8 mouse cellular contexts compared by ENCODE assay signal in the genomic region with DNA sequence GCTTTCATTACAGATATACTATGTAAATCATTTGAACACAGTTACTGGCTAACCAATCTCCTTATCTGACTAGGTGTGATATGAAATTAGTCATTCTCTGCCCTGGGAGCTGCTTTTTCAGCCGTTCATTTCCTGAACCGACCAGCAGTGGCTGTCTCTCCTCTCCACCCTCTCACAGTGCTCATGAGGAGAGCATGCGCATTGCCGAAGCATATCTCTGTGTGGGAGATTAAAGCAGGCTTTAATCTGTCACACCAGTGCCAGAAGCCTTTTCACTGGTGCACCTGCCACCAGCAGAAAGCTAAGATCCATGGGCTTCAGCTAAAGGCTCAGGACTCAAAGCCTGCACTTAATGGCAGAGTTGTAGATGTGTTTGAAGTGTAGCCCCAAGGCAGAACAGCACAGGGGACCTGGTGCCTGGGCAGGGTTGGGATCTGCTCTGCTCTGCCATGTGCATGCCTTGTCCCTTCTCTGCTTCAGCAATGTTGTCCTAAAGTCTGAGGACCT. TPM values are rescaled to one million over a fixed set of nuclear protein-coding genes. Genes with fewer than 3 reads are reported as not detected.
DNase-seq lines count a peak whose midpoint lies in the region; ATAC-seq lines count a peak whose summit lies in the region.

No protein-coding gene starts in this region.

- WGBS in kidney, embryonic 15.5 days: 71% methylated on average over 4 of the region's 4 CpGs
- WGBS in embryonic facial prominence, embryonic 14.5 days: 67% methylated on average over 4 of the region's 4 CpGs
- WGBS in midbrain, embryonic 16.5 days: 24% methylated on average over 4 of the region's 4 CpGs

- no peak overlapping the region for H3K9ac ChIP-seq in kidney, embryonic 15.5 days
- H3K9ac ChIP-seq in embryonic facial prominence, embryonic 14.5 days (ENCODE audit: low read depth, low read length): no peak overlapping the region
- peak overlapping the region; percentile 6; the same call in 1 of the 2 replicates for H3K9ac ChIP-seq in midbrain, embryonic 16.5 days (ENCODE audit: low read depth, low read length)

- peaks cover 34% of the 10 kb centered on the region for H3K4me1 ChIP-seq in kidney, embryonic 15.5 days
- peaks cover 14% of the 10 kb centered on the region; the same call in 1 of the 2 replicates for H3K4me1 ChIP-seq in embryonic facial prominence, embryonic 14.5 days (ENCODE audit: control insufficient read depth, insufficient read depth, low read length)
- peaks cover 33% of the 10 kb centered on the region for H3K4me1 ChIP-seq in midbrain, embryonic 16.5 days (ENCODE audit: control insufficient read depth, insufficient read depth, low read length)

- DNase-seq in kidney, adult 18-20 months: no peak
- peak; percentile 41 for DNase-seq in MEL-GATA-1-ER (ENCODE audit: extremely low read depth, low read depth)
- DNase-seq in embryonic facial prominence, embryonic 14.5 days (ENCODE audit: low spot score): no peak
- no peak for DNase-seq in adrenal gland, adult 18-20 months (ENCODE audit: low spot score in 2 of 2)
- no peak for DNase-seq in B cell, adult 2 months
- DNase-seq in c-Kit-positive CD71-positive TER-119-positive erythroid progenitor cells, embryonic 14.5 days (ENCODE audit: low spot score): no peak

- no peaks in the 10 kb centered on the region for H3K9me3 ChIP-seq in kidney, embryonic 15.5 days (replicated peaks)
- no peaks in the 10 kb centered on the region for H3K9me3 ChIP-seq in embryonic facial prominence, embryonic 14.5 days (ENCODE audit: control insufficient read depth, low read length)
- no peaks in the 10 kb centered on the region for H3K9me3 ChIP-seq in midbrain, embryonic 16.5 days (replicated peaks; ENCODE audit: control insufficient read depth, low read length, poor library complexity, severe bottlenecking)

- no peaks in the 10 kb centered on the region for H3K27me3 ChIP-seq in kidney, embryonic 15.5 days
- H3K27me3 ChIP-seq in embryonic facial prominence, embryonic 14.5 days (replicated peaks; ENCODE audit: control insufficient read depth, insufficient read depth, low read length): no peaks in the 10 kb centered on the region
- no peaks in the 10 kb centered on the region for H3K27me3 ChIP-seq in midbrain, embryonic 16.5 days (ENCODE audit: control insufficient read depth, insufficient read depth, low read depth, low read length)

- peak overlapping the region; percentile 61 for H3K27ac ChIP-seq in kidney, embryonic 15.5 days
- no peak overlapping the region for H3K27ac ChIP-seq in embryonic facial prominence, embryonic 14.5 days (replicated peaks; ENCODE audit: low read depth, low read length)
- peak overlapping the region; percentile 44 for H3K27ac ChIP-seq in midbrain, embryonic 16.5 days (ENCODE audit: low read length)

- 0 out of 2 replicates have a peak, but pooled peaks have one; percentile 13 for ATAC-seq in kidney, embryonic 15.5 days (replicated peaks; ENCODE audit: low FRiP score)
- ATAC-seq in embryonic facial prominence, embryonic 14.5 days (ENCODE audit: low read depth): peak; percentile 14; the same call in 1 of the 2 replicates
- peak; percentile 76 for ATAC-seq in midbrain, embryonic 16.5 days

- no peak overlapping the region for H3K4me2 ChIP-seq in kidney, embryonic 15.5 days
- no peak overlapping the region for H3K4me2 ChIP-seq in embryonic facial prominence, embryonic 14.5 days (ENCODE audit: low read depth, low read length)
- no peak overlapping the region for H3K4me2 ChIP-seq in midbrain, embryonic 16.5 days (ENCODE audit: low read length)

- H3K36me3 ChIP-seq in kidney, embryonic 15.5 days: peaks cover 70% of the 10 kb centered on the region
- H3K36me3 ChIP-seq in embryonic facial prominence, embryonic 14.5 days (ENCODE audit: control insufficient read depth, insufficient read depth, low read length): peaks cover 30% of the 10 kb centered on the region
- H3K36me3 ChIP-seq in midbrain, embryonic 16.5 days (ENCODE audit: control insufficient read depth, insufficient read depth, low read length): no peaks in the 10 kb centered on the region

- H3K4me3 ChIP-seq in kidney, embryonic 15.5 days (replicated peaks): no peak overlapping the region
- H3K4me3 ChIP-seq in embryonic facial prominence, embryonic 14.5 days (ENCODE audit: low read depth, low read length): no peak overlapping the region
- no peak overlapping the region for H3K4me3 ChIP-seq in midbrain, embryonic 16.5 days (ENCODE audit: low read depth, low read length)

RNA-seq across cellular contexts. Expression of gene BC034090, which starts 42.8 kb away (rescaled TPM):
- 7.0 and 7.2 TPM in 2 replicates for polyA plus RNA-seq in kidney, embryonic 15.5 days (2015; fragmentation: Nextera tagmentation; extraction: Ambion mirVana)
- 4.6 and 4.8 TPM in 2 replicates for polyA plus RNA-seq in embryonic facial prominence, embryonic 14.5 days (2014; fragmentation: Nextera tagmentation; extraction: Ambion mirVana)
- 2.8 and 5.5 TPM in 2 replicates for polyA plus RNA-seq in midbrain, embryonic 16.5 days (2015; fragmentation: Nextera tagmentation; extraction: Ambion mirVana)
- total RNA-seq in adrenal gland, adult 18-20 months (2021): 10 to 100 TPM; 23.9 to 33.3 TPM

RNA-seq across cellular contexts. Expression of gene Stx6, which starts 42.9 kb away (rescaled TPM):
- 65.5 and 82.4 TPM in 2 replicates for polyA plus RNA-seq in kidney, embryonic 15.5 days (2015; fragmentation: Nextera tagmentation; extraction: Ambion mirVana)
- 69.7 and 74.6 TPM in 2 replicates for polyA plus RNA-seq in embryonic facial prominence, embryonic 14.5 days (2014; fragmentation: Nextera tagmentation; extraction: Ambion mirVana)
- 94.0 and 111 TPM in 2 replicates for polyA plus RNA-seq in midbrain, embryonic 16.5 days (2015; fragmentation: Nextera tagmentation; extraction: Ambion mirVana)
- 10 to 100 TPM; 49.2 to 53.5 TPM for total RNA-seq in adrenal gland, adult 18-20 months (2021)

RNA-seq across cellular contexts. Expression of gene Mr1, which starts 54.8 kb away (rescaled TPM):
- polyA plus RNA-seq in kidney, embryonic 15.5 days (2015; fragmentation: Nextera tagmentation; extraction: Ambion mirVana): 5.7 and 6.3 TPM in 2 replicates
- 6.8 and 7.9 TPM in 2 replicates for polyA plus RNA-seq in embryonic facial prominence, embryonic 14.5 days (2014; fragmentation: Nextera tagmentation; extraction: Ambion mirVana)
- 1.3 and 1.6 TPM in 2 replicates for polyA plus RNA-seq in midbrain, embryonic 16.5 days (2015; fragmentation: Nextera tagmentation; extraction: Ambion mirVana)
- 10 to 100 TPM; 24.9 to 32.1 TPM for total RNA-seq in adrenal gland, adult 18-20 months (2021)

Comparison
In these comparisons a context has a peak if more than half of its experiments do, and no peak if none do; other contexts are left out.
1. ATAC-seq: peak in every context shown above with its lines; median percentile 76 in midbrain, embryonic 16.5 days; 14 in embryonic facial prominence, embryonic 14.5 days; 13 in kidney, embryonic 15.5 days.